Mouse (Mus musculus) heart, adult 2 months (tissue): Measurements from ENCODE around the gene Ptchd3. TPM values are rescaled to one million over a fixed set of nuclear protein-coding genes. Genes with fewer than 3 reads are reported as not detected.

Source experiments
- DNase-seq, 2 experiments: peaks; one replicate each; pipeline ENCODE4 v3.0.0; 2021
- H3K27ac ChIP-seq: fragments of 200-600 bp; 2 replicates; pipeline ENCODE4 v1.8.1; 2022
- H3K27me3 ChIP-seq: fragments of 200-500 bp; 2 replicates; pipeline ENCODE4 v1.6.1; 2012; ENCODE audit warnings: mild to moderate bottlenecking, low read length, inconsistent platforms, mixed read lengths; ENCODE audit not compliant: control insufficient read depth, insufficient read depth
- H3K36me3 ChIP-seq: fragments of 200-500 bp; 2 replicates; pipeline ENCODE4 v1.6.1; 2012; ENCODE audit warnings: low read length, inconsistent platforms; ENCODE audit not compliant: control insufficient read depth, insufficient read depth
- H3K4me1 ChIP-seq: fragments of 200-500 bp; 2 replicates; pipeline ENCODE4 v1.6.1; 2011; ENCODE audit warnings: low read length; ENCODE audit not compliant: control insufficient read depth, insufficient read depth
- H3K4me3 ChIP-seq: fragments of 200-600 bp; 2 replicates; pipeline ENCODE4 v1.8.1; 2022
- H3K79me2 ChIP-seq: fragments of 200-500 bp; replicated peaks from 2 replicates; pipeline ENCODE4 v1.6.1; 2012; ENCODE audit warnings: mild to moderate bottlenecking, inconsistent platforms, low read length, moderate library complexity, mixed read lengths; ENCODE audit not compliant: control insufficient read depth, insufficient read depth
- H3K9ac ChIP-seq: fragments of 200-500 bp; 2 replicates; pipeline ENCODE4 v1.6.1; 2012; ENCODE audit warnings: low read depth, mild to moderate bottlenecking, control low read depth, inconsistent platforms, low read length, mixed read lengths
- CTCF ChIP-seq: fragments of 200-600 bp; IDR thresholded peaks from 2 replicates; pipeline ENCODE4 v1.8.1; 2022; ENCODE audit warnings: antibody characterized with exemption, mild to moderate bottlenecking, moderate library complexity
- EP300 ChIP-seq: fragments of 200-500 bp; IDR thresholded peaks from 2 replicates; pipeline ENCODE4 v1.6.1; 2011; ENCODE audit warnings: low read depth, low read length, control low read depth; ENCODE audit not compliant: insufficient read depth
- POLR2A ChIP-seq: fragments of 200-500 bp; IDR thresholded peaks from 2 replicates; pipeline ENCODE4 v1.6.1; 2011; ENCODE audit warnings: mild to moderate bottlenecking, low read depth, low read length, control low read depth; ENCODE audit not compliant: insufficient read depth
- WGBS: fragments of 180-500 bp; shearing (Covaris S2); methylation state at CpG from one replicate; pipeline ENCODE4 v1.1.7; 2018; 5-methylcytosine and 5-hydroxymethylcytosine counted together
- intact Hi-C: fragments of 180-260 bp; cut with DNase I; formaldehyde crosslinking; loops from one replicate; pipeline ENCODE4 v1.15.1; 2025
- polyA plus RNA-seq: library from polyadenylated mRNA; depleted of rRNA; stranded (reverse); fragments of >200 nt; gene quantifications from 2 replicates; pipeline ENCODE4 v1.2.3, GENCODE M21; 2012
- total RNA-seq, 2 experiments: library from RNA; stranded (reverse); gene quantifications; 2 replicates each; pipeline ENCODE4 v1.2.3; 2021

Gene Ptchd3
- total and polyA plus RNA-seq, 3 experiments, result 0.18 to 0.31 (median 0.21) TPM

DNA sequence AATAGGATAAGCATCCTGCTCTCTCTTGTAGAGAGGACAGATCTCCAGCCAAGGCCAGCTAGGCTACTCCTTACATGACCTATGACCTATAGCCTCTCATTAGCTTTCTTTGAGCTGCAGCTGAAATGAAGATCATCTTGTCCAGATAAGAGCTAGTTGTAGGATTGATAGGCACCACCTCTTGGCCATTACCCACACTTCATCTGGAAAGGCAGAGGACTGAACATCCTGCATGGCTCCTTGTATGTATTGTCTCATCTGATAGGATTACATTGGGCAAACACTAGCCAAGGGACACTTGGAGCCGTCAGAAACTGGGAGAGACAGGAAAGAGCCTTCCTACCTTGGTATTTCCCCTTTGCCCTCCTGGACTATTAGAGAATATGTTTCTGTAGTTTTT is 38.1 kb upstream of the Ptchd3 start:
- WGBS, result 23% methylated on average over 1 of the region's 1 CpGs
- H3K4me3 ChIP-seq, result no peak overlapping the region
- TF ChIP-seq CTCF, result no peak
- no peak for TF ChIP-seq POLR2A
- TF ChIP-seq EP300, result no peak
- H3K27me3 ChIP-seq, result no peaks in the 10 kb centered on the region
- no peak overlapping the region for H3K9ac ChIP-seq
- intact Hi-C loops, result no loop called here
- no peak for DNase-seq
- H3K79me2 ChIP-seq, result no peaks in the 10 kb centered on the region
- peaks cover 20% of the 10 kb centered on the region for H3K36me3 ChIP-seq
- peak overlapping the region; percentile 82 for H3K27ac ChIP-seq
- H3K4me1 ChIP-seq, result peaks cover 27% of the 10 kb centered on the region

DNA sequence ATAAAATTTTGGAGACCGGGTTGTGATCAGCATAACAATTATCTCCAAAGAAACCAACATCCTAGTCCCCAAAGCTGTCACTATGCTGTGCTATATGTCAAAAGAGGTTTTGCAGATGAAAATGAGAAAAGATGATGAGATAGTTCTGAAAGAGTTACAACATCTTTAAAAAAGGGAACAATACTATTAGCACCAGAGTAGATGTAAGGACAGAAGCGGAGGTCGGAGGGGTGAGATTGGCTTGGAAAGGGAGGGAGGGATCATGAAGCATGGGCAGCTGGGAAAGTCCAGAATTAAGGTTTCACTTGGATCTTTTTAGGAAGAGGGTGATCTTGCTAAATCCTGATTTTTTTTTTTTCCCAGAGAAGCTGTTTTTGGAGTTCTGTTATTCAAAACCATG is 36.5 kb upstream of the Ptchd3 start:
- TF ChIP-seq EP300, result no peak
- TF ChIP-seq POLR2A, result no peak
- TF ChIP-seq CTCF, result no peak
- no peaks in the 10 kb centered on the region for H3K27me3 ChIP-seq
- H3K79me2 ChIP-seq, result no peaks in the 10 kb centered on the region
- peaks cover 27% of the 10 kb centered on the region for H3K4me1 ChIP-seq
- H3K36me3 ChIP-seq, result peaks cover 20% of the 10 kb centered on the region
- no peak overlapping the region for H3K4me3 ChIP-seq
- WGBS, result 90% methylated on average over 3 of the region's 3 CpGs
- DNase-seq, result no peak
- intact Hi-C loops, result no loop called here
- H3K27ac ChIP-seq, result no peak overlapping the region
- H3K9ac ChIP-seq, result no peak overlapping the region

GRCm38 (mm10) chr11:121794186-121794585 is 35.9 kb upstream of the Ptchd3 start:
- peak in 1 of 2 experiments; percentile 27 for DNase-seq
- WGBS, result 50% methylated on average over 3 of the region's 3 CpGs
- Histone ChIP-seq H3K36me3 (peaks cover 20% of the 10 kb centered on the region), H3K4me3 (no peak overlapping the region), H3K4me1 (peaks cover 27% of the 10 kb centered on the region), H3K79me2 (no peaks in the 10 kb centered on the region), H3K27me3 (no peaks in the 10 kb centered on the region), H3K27ac (peak overlapping the region; percentile 24), H3K9ac (no peak overlapping the region)
- TF ChIP-seq POLR2A, result no peak
- TF ChIP-seq EP300, result no peak
- no peak for TF ChIP-seq CTCF
- intact Hi-C loops, result no loop called here

- Histone ChIP-seq H3K27ac (peak overlapping the region; percentile 38), H3K9ac (no peak overlapping the region), H3K4me3 (no peak overlapping the region), H3K36me3 (peaks cover 20% of the 10 kb centered on the region), H3K79me2 (no peaks in the 10 kb centered on the region), H3K4me1 (peaks cover 27% of the 10 kb centered on the region), H3K27me3 (no peaks in the 10 kb centered on the region)
- intact Hi-C loops, result no loop called here
- DNase-seq, result peak; percentile 46 to 60
- 39% methylated on average over 6 of the region's 6 CpGs for WGBS
- TF ChIP-seq EP300, result no peak
- TF ChIP-seq POLR2A, result no peak
- TF ChIP-seq CTCF, result no peak
Measured at GRCm38 (mm10) chr11:121794591-121795199, 35.4 kb upstream of the Ptchd3 start.

DNA sequence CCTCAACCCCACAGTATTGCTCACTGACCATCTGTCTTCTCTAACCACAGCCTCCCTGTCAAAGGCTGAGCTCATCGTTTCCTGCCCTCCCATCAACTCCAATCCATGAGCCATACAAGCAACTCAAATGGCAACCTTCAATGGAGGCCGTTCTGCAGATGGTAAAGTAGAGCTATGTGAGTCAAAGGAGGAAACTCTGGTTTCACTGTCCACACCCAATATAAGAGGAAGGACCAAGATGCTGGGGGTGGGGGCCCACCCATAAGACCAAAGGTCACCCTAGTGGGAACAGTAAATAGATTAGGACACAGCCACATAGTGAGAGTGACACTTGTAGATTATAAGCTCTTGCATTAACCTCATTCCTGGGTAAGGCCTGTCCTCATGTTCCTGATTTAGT is 34.1 kb upstream of the Ptchd3 start:
- no peak overlapping the region for H3K4me3 ChIP-seq
- no peak overlapping the region for H3K27ac ChIP-seq
- H3K4me1 ChIP-seq, result peaks cover 22% of the 10 kb centered on the region
- TF ChIP-seq POLR2A, result no peak
- TF ChIP-seq CTCF, result no peak
- no peak for TF ChIP-seq EP300
- no peak for DNase-seq
- peaks cover 15% of the 10 kb centered on the region for H3K36me3 ChIP-seq
- H3K9ac ChIP-seq, result no peak overlapping the region
- WGBS, result 82% methylated on average over 2 of the region's 2 CpGs
- intact Hi-C loops, result no loop called here
- no peaks in the 10 kb centered on the region for H3K27me3 ChIP-seq
- H3K79me2 ChIP-seq, result no peaks in the 10 kb centered on the region

GRCm38 (mm10) chr11:121798591-121798990 is 31.5 kb upstream of the Ptchd3 start:
- intact Hi-C loops, result no loop called here
- Histone ChIP-seq H3K9ac (no peak overlapping the region), H3K27me3 (no peaks in the 10 kb centered on the region), H3K36me3 (peaks cover 4% of the 10 kb centered on the region; the same call in 1 of the 2 replicates), H3K79me2 (no peaks in the 10 kb centered on the region), H3K4me1 (peaks cover 11% of the 10 kb centered on the region), H3K4me3 (no peak overlapping the region), H3K27ac (no peak overlapping the region)
- DNase-seq, result no peak
- 53% methylated on average over 2 of the region's 2 CpGs for WGBS
- TF ChIP-seq CTCF (no peak), EP300 (no peak), POLR2A (no peak)
